Mouse (Mus musculus): ENCODE results near the gene Tmem206.

- TF ChIP-seq CTCF (IDR thresholded peaks at IDR 0.05; ENCODE audit: low read depth), result no peak
- no peak for TF ChIP-seq EP300 (IDR thresholded peaks at IDR 0.05; ENCODE audit: low read depth)
Observed at GRCm38 (mm10) chr1:191304216-191304615, 21.5 kb upstream of the Tmem206 start.

Data from liver, embryonic 14.5 days (tissue).